Mouse (Mus musculus): ENCODE data around the gene Katnbl1.

GRCm38 (mm10) chr2:112396649-112397048, 17.6 kb downstream of the Katnbl1 start:
- TF ChIP-seq POLR2A (IDR thresholded peaks at IDR 0.05; ENCODE audit: insufficient read length, low read depth) = no peak
- TF ChIP-seq MYOD1 (IDR thresholded peaks at IDR 0.05; ENCODE audit: control insufficient read depth in 1 of 3, insufficient read length in 2 of 3, low read depth in 2 of 3) = no peak
- TF ChIP-seq USF1 (IDR thresholded peaks at IDR 0.05; ENCODE audit: low read depth) = no peak
